Mouse (Mus musculus) liver, embryonic 14.5 days (tissue): ENCODE data around the gene Crip2. TPM values are rescaled to one million over a fixed set of nuclear protein-coding genes. Genes with fewer than 3 reads are reported as not detected.

Source experiments
- ATAC-seq: fragments of 200-750 bp; cut with Nextera tagmentation; 2 replicates; pipeline ENCODE4 v1.8.0; 2017; ENCODE audit warnings: moderate number of reproducible peaks, mild to moderate bottlenecking, moderate library complexity; ENCODE audit not compliant: insufficient read depth
- DNase-seq, 3 experiments: peaks; one replicate each; pipeline ENCODE4 v3.0.0-alpha.2; 2012 to 2013; ENCODE audit warnings: low read depth in 3 of 3, low spot score in 3 of 3
- H3K27ac ChIP-seq: fragments of 300-500 bp; sonication (generic); 2 replicates; pipeline ENCODE4 v1.5.1; 2014; ENCODE audit warnings: moderate library complexity, mild to moderate bottlenecking, control low read depth, inconsistent platforms
- H3K27me3 ChIP-seq: fragments of 300-500 bp; sonication (generic); 2 replicates; pipeline ENCODE4 v1.6.1; 2014; ENCODE audit warnings: mild to moderate bottlenecking, low read length, moderate library complexity; ENCODE audit not compliant: control insufficient read depth, insufficient read depth
- H3K36me3 ChIP-seq: fragments of 300-500 bp; sonication (generic); replicated peaks from 2 replicates; pipeline ENCODE4 v1.6.1; 2014; ENCODE audit warnings: low read depth; ENCODE audit not compliant: control insufficient read depth, insufficient read depth
- H3K4me1 ChIP-seq, 2 experiments: fragments of 200-500 bp in 1 of 2; fragments of 300-500 bp in 1 of 2; sonication (generic) in 1 of 2; replicated peaks; 2 replicates each; pipeline ENCODE4 v1.6.1; 2012 to 2014; ENCODE audit warnings: antibody characterized with exemption in 1 of 2, inconsistent platforms in 1 of 2, low read length in 1 of 2; ENCODE audit not compliant: control insufficient read depth in 2 of 2, insufficient read depth in 2 of 2
- H3K4me2 ChIP-seq: fragments of 300-500 bp; sonication (generic); 2 replicates; pipeline ENCODE4 v1.6.1; 2014; ENCODE audit warnings: low read depth, mild to moderate bottlenecking, control low read depth, moderate library complexity
- H3K4me3 ChIP-seq, 2 experiments: fragments of 200-500 bp in 1 of 2; fragments of 300-500 bp in 1 of 2; sonication (generic) in 1 of 2; 2 replicates each; pipeline ENCODE4 v1.5.1; 2012 to 2014; ENCODE audit warnings: low read depth in 2 of 2, low read length in 2 of 2, mild to moderate bottlenecking in 2 of 2, control low read depth in 1 of 2, inconsistent platforms in 1 of 2, moderate library complexity in 1 of 2; ENCODE audit not compliant: insufficient read depth in 1 of 2
- H3K9ac ChIP-seq: fragments of 300-500 bp; sonication (generic); replicated peaks from 2 replicates; pipeline ENCODE4 v1.6.1; 2014; ENCODE audit warnings: mild to moderate bottlenecking, control low read depth, moderate library complexity
- H3K9me3 ChIP-seq: fragments of 300-500 bp; sonication (generic); 2 replicates; pipeline ENCODE4 v1.6.1; 2016; ENCODE audit warnings: low read length, mixed read lengths; ENCODE audit not compliant: control insufficient read depth
- CTCF ChIP-seq: IDR thresholded peaks from 2 replicates; pipeline ENCODE4 v1.5.1; 2016; ENCODE audit warnings: antibody characterized with exemption, low read depth, control low read depth
- EP300 ChIP-seq: IDR thresholded peaks from 2 replicates; pipeline ENCODE4 v1.6.1; 2016; ENCODE audit warnings: antibody characterized with exemption, low read depth
- WGBS: fragments of 180-500 bp; shearing (Covaris S2); extraction: QIAGEN DNeasy Blood & Tissue Kit; methylation state at CpG from one replicate; pipeline ENCODE4 v1.1.7; 2014; ENCODE audit not compliant: insufficient replicate concordance; 5-methylcytosine and 5-hydroxymethylcytosine counted together
- polyA plus RNA-seq, 2 experiments: library from polyadenylated mRNA; depleted of rRNA in 1 of 2; stranded (reverse) in 1 of 2; unstranded in 1 of 2; fragments of >200 nt; fragmentation: Nextera tagmentation in 1 of 2; extraction: Ambion mirVana in 1 of 2; gene quantifications; 2 replicates each; pipeline versions ENCODE4 v1.2.1 to v1.2.3; 2012 to 2014

The Crip2 gene
- polyA plus RNA-seq, 2 experiments, result 29.3 to 35.0 TPM

- no peak overlapping the region for H3K4me2 ChIP-seq
- H3K27me3 ChIP-seq, result no peaks in the 10 kb centered on the region
- 66% methylated on average over 8 of the region's 8 CpGs for WGBS
- H3K4me1 ChIP-seq, result peaks cover 42 to 61% of the 10 kb centered on the region in 2 experiments
- H3K9ac ChIP-seq, result no peak overlapping the region
- no peak for ATAC-seq
- no peak overlapping the region for H3K4me3 ChIP-seq
- H3K9me3 ChIP-seq, result no peaks in the 10 kb centered on the region
- TF ChIP-seq CTCF, result peak; percentile 81
- TF ChIP-seq EP300, result no peak
- H3K27ac ChIP-seq, result no peak overlapping the region
- no peaks in the 10 kb centered on the region; the same call in 1 of the 2 replicates for H3K36me3 ChIP-seq
- peak in 1 of 3 experiments; percentile 19 for DNase-seq
These were observed 36.1 kb upstream of the Crip2 start for GRCm38 (mm10) chr12:113103846-113104451.

GRCm38 (mm10) chr12:113106386-113106785 is 33.6 kb upstream of the Crip2 start:
- peak overlapping the region; percentile 93 for H3K27ac ChIP-seq
- WGBS, result 80% methylated on average over 6 of the region's 6 CpGs
- H3K36me3 ChIP-seq, result no peaks in the 10 kb centered on the region; the same call in 1 of the 2 replicates
- peaks cover 35 to 50% of the 10 kb centered on the region in 2 experiments for H3K4me1 ChIP-seq
- H3K27me3 ChIP-seq, result no peaks in the 10 kb centered on the region
- H3K9ac ChIP-seq, result no peak overlapping the region
- DNase-seq (no peak), ATAC-seq (no peak)
- peak overlapping the region; percentile 59; the same call in 1 of the 2 replicates for H3K4me2 ChIP-seq
- no peak for TF ChIP-seq CTCF
- no peak for TF ChIP-seq EP300
- H3K9me3 ChIP-seq, result no peaks in the 10 kb centered on the region
- no peak overlapping the region for H3K4me3 ChIP-seq

- no peaks in the 10 kb centered on the region for H3K27me3 ChIP-seq
- peak overlapping the region in 1 of 2 experiments; percentile 7; a peak in 3 of 4 replicates for H3K4me3 ChIP-seq
- 18% methylated on average over 4 of the region's 4 CpGs for WGBS
- peak overlapping the region; percentile 93 for H3K27ac ChIP-seq
- H3K9me3 ChIP-seq, result no peaks in the 10 kb centered on the region
- ATAC-seq (peak; percentile 93), DNase-seq (peak; percentile 73 to 83 (median 82))
- TF ChIP-seq EP300 (peak; percentile 93), CTCF (no peak)
- peak overlapping the region; percentile 59 for H3K4me2 ChIP-seq
- peaks cover 4% of the 10 kb centered on the region for H3K36me3 ChIP-seq
- peak overlapping the region; percentile 67 for H3K9ac ChIP-seq
- H3K4me1 ChIP-seq, result peaks cover 35 to 50% of the 10 kb centered on the region in 2 experiments
These were observed 32.5 kb upstream of the Crip2 start for GRCm38 (mm10) chr12:113107431-113108124.

GRCm38 (mm10) chr12:113108528-113109283 is 31.3 kb upstream of the Crip2 start:
- Histone ChIP-seq H3K4me2 (no peak overlapping the region), H3K9me3 (no peaks in the 10 kb centered on the region), H3K9ac (no peak overlapping the region), H3K4me1 (peaks cover 35 to 48% of the 10 kb centered on the region in 2 experiments), H3K36me3 (peaks cover 7% of the 10 kb centered on the region), H3K27me3 (no peaks in the 10 kb centered on the region), H3K4me3 (no peak overlapping the region), H3K27ac (peak overlapping the region; percentile 93)
- no peak for ATAC-seq
- DNase-seq, result no peak
- WGBS, result 84% methylated on average over 17 of the region's 17 CpGs
- TF ChIP-seq CTCF, result no peak
- TF ChIP-seq EP300, result no peak

- no peak for TF ChIP-seq EP300
- no peak for TF ChIP-seq CTCF
- no peak for DNase-seq
- Histone ChIP-seq H3K9me3 (no peaks in the 10 kb centered on the region), H3K9ac (no peak overlapping the region), H3K36me3 (peaks cover 12% of the 10 kb centered on the region), H3K27me3 (no peaks in the 10 kb centered on the region), H3K4me1 (peaks cover 27 to 39% of the 10 kb centered on the region in 2 experiments), H3K4me3 (no peak overlapping the region), H3K4me2 (no peak overlapping the region), H3K27ac (no peak overlapping the region)
- WGBS, result 83% methylated on average over 10 of the region's 10 CpGs
- ATAC-seq, result no peak
These were observed 30.2 kb upstream of the Crip2 start for GRCm38 (mm10) chr12:113109801-113110200.
